Mouse (Mus musculus): Measurements from ENCODE around the gene Iscu. TPM values are rescaled to one million over a fixed set of nuclear protein-coding genes. Genes with fewer than 3 reads are reported as not detected.
A peak's percentile ranks its signal among the peaks of the same experiment; 100 is the strongest.
"Not testable (repeated sequence)": the region's sequence is repeated elsewhere in the genome, so short reads cannot be mapped to it uniquely, and the experiment has no call there.

Iscu gene
- total RNA-seq, 2 experiments from 2014 or later = 159 to 182 TPM

GRCm38 (mm10) chr5:113786985-113787384, 14.4 kb downstream of the Iscu start:
- no peak for DNase-seq (ENCODE audit: low spot score)

DNA sequence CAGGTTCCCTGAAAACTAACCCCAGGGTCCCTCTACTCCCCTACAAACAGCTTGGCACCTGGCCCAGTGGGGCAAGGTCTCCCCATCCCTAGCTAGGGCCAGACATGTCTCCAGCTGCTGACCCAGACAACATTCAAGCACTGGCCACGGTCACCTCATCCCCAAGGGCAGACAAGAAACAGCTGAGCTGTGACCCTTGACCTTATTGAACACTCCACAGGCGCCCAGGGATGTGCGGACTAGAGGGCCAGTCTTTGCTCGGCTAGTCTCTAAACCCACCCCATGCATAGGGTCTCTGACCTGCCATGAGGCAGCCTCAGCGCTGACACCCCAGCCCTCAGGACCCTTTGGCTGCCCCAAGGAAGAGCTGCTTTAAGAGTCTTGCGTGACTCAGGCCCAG, 16.1 kb downstream of the Iscu start:
- DNase-seq (ENCODE audit: low spot score) = no peak

- DNase-seq (ENCODE audit: low spot score) = no peak
Observed at GRCm38 (mm10) chr5:113789075-113789788, 16.7 kb downstream of the Iscu start.

DNA sequence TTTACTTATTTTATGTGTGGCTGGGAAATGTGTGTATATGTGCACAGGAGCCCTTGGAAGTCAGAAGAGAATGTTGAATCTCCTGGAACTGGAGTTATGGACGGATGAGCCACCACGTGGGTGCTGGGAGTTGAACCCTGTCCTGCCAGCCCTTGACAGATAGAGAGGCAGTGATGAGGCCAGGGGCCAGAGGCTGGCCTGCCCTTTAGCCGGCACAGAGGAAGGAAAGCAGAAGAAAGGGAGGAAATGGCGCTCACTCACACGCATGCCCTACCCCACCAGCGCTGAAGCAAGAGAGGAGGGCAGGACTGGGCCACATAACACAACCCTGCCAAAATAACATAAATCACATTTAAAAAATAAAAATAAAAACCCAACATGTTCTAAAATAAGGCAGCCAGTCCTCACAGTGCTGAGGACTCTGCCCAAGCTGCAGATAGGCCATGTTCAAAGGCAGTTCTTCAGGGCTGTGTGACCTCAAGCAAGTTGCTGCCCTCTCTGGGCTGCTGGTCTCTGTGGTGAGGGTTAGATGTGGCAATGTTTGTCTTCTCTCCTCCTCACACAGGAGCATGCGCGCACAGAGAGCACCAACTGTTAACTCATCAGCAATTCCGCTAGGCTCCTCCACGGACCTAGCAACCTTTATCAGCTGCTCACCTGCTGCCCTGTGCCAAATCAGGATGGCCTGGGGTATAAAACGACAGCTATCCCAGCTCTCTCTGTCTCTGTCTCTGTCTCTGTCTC, 18.1 kb downstream of the Iscu start:
- DNase-seq (ENCODE audit: low spot score) = no peak

GRCm38 (mm10) chr5:113791197-113792095, 18.9 kb downstream of the Iscu start:
- no peak for DNase-seq (ENCODE audit: low spot score)

DNA sequence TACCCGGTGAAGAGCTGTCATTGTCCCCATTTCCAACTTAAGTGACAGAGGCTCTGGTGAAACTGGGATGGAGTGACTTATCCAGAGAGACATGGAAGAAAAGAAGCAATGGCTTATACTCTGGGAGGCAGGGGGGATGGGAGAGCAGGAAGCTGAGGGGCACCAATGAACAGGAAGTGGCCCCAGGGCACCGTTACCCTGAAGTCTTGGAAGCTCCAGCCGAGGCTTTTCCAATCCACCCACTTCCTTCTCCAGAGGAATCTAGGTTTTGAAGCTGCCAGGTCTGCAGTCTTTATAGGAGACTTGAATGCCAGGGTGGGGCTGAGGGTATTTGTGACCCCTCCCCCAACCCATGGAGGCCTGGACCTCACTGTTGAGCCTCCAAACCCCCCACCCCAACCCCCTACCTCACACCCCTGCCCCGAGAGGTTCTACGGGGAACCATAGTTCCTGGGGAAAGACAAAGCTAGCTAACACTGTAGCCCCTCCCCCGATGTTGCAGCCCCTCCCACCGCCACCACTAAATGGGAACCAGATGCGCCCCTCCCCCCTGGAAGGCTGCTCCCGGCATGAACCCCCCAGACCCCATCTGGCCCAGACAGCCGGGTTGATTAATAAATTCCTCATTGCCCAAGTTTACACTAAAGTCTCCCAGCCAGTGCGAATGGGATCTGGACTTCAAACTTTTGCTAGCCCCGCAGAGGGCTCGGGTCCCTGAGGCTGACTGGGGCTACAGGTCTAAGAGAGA, 24.0 kb downstream of the Iscu start:
- DNase-seq (ENCODE audit: low spot score) = no peak

DNA sequence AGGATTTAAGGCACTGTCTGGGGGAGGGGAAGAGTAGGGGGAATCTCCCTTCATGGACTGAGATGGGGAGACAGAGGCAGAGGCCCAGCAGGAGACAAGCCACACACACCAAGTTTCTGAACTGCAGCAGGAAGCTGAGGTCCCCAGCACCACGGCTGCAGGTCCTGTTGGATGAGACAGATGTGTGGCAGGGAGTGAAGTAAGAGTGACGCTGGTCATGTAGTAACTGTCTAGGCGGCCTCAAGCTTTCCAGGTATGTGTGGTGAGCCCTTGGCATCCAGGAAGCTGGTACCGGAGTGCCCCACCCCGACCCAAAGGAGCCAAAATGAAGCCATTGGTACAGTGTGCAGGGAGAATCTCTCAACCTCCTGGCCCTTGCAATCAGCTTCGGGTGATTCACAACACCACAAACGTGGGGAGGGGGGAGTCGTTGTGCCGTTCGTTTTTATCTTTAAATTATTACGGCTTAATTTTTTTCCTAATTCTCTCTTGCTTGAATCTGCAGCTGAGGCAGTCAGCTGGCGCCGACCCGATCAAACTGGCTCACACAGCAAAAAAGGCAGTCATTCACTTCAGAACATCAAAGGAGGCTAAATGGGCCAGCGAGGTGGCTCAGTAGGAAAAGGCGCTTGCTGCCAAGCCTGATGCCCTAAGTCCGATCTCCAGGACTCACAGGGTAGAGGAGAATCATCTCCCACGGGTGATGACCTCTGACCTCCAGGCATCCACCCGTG, 24.8 kb downstream of the Iscu start:
- DNase-seq (ENCODE audit: low spot score) = no peak

- no peak for DNase-seq (ENCODE audit: low spot score)
Observed at GRCm38 (mm10) chr5:113798525-113798924, 26.0 kb downstream of the Iscu start.

GRCm38 (mm10) chr5:113799691-113800090, 27.1 kb downstream of the Iscu start:
- no peak for DNase-seq (ENCODE audit: low spot score)

DNA sequence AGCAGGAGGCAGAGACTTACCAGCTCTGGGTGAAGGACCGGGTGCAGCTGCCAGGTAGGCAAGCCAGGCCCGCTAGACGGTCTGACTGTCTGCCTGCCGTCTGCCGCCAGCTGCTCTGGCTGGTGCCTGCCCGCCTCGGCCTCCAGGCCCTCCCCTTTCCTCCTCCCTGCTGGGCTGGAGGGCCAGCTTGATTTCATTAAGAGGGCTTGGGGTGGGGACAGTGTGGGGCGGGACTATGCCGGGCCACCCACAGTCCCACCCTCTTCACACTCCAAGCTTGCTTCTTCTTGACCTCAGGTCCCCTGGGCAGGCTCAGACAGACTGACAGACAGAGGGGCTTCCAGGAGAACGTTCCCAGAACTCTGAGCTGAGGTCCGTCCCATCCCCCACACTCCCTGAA, 27.7 kb downstream of the Iscu start, which contains the start of gene Tmem119:
TSS of gene Tmem119 (minus strand) at position 237 of the 400 bp plus-strand sequence.
- peak; percentile 31 for DNase-seq (ENCODE audit: low spot score)

DNA sequence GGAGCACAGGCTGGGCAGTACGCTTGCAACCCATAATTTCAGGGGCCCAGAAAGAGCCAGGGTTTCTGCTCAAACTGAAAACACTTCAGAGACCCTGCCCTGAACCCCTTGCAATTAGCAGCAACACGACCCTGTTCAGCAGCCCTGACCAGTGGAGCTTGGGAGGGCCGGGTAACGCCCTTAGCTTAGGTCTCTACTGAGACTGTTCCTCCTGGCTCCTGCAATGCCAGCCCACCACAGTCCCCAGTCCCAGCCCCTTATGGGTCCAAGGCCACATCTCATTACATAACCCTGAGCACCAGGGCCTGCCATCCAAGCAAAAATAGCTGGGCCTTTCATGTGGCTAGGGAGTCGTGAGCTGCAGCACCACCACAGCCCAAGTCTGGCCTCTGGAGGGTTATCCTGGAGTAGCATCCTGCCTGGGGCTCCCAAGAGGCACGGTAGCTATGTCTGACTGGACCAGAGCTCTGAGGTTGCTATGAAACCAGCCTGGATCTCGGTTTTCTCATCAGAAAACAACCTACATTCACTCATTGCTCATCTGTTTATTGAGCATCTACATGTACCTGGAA, 31.9 kb downstream of the Iscu start:
- DNase-seq (ENCODE audit: low spot score) = no peak

GRCm38 (mm10) chr5:113805301-113805700, 32.8 kb downstream of the Iscu start:
- DNase-seq (ENCODE audit: low spot score) = no peak

- DNase-seq (ENCODE audit: low spot score) = no peak
Observed at GRCm38 (mm10) chr5:113806414-113806813, 33.9 kb downstream of the Iscu start.

- DNase-seq (ENCODE audit: low spot score) = no peak
Observed at GRCm38 (mm10) chr5:113807712-113808111, 35.2 kb downstream of the Iscu start.

GRCm38 (mm10) chr5:113808177-113808576, 35.6 kb downstream of the Iscu start:
- DNase-seq (ENCODE audit: low spot score) = no peak

GRCm38 (mm10) chr5:113810111-113810510, 37.6 kb downstream of the Iscu start:
- DNase-seq (ENCODE audit: low spot score) = no peak

DNA sequence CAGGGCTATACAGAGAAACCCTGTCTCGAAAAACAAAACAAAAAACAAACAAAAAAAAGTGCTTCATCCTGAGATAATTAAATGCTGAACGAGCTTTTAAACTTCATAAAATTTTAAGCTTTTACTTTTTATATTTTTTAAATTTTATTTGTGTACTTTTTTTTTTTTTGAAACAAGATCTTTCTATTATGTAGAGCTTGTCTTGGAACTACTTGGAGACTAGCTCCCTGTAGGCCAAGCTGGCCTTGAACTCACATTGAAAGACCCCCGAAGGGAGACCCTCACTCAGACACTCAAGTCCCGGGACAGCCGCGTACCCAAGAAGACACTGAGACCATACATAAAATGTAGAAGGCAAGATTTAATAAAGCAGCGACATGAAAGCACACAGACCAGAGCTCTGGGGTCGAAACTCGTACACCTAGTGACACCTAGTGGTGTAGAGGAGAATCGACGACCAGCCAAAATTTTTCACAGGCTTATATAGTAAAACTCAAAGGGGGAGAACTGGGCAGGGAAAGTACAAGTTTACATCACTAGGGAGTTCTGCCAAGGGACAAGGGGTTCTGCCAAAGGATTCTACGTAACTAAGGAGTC, 39.4 kb downstream of the Iscu start:
- DNase-seq (ENCODE audit: low spot score) = not testable (repeated sequence)

DNA sequence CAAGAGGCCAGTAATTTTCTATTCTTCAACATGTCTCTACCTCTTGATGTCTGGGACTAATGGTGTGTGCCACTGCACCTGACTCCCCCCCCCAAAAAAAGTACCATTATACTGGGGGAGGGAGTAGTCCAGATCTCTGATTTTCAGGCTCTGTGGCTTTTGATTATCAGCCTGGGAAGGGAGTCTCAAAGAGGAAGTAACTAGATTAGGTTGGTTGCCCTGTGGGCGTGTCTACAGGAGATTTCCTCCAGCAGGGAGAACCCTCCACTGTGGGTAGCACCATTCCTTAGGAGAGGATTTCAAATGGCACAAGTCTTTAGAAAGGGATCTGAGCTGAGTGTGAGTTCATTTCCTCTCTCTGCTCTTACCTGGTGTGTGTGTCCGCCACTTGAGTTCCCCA, 40.1 kb downstream of the Iscu start:
- no peak for DNase-seq (ENCODE audit: low spot score)

GRCm38 (mm10) chr5:113813608-113814007, 41.1 kb downstream of the Iscu start:
- no peak for DNase-seq (ENCODE audit: low spot score)

All from gastrocnemius, adult 18-20 months (tissue).